Mouse (Mus musculus): ENCODE measurements around the gene Treml2.

DNA sequence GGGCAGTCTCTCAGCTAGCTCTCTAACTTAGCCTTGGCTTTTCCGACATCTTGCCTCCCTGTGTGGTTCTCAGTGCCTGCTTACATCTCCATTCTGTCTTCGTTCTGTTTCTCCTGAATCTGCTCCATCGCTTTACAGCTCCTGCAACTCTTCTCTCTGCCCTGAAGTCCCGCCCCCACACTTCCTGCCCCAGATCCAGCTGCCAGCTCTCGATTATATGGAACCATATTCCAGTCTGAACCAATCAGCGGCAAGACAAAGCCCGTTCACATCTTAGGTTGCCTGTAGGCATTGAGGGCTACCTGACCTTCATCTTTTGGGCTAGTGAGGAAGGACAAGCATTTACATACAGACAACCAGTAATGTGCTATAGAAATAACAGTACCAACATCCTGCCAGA, 48.7 kb upstream of the Treml2 start:
- TF ChIP-seq CTCF (IDR thresholded peaks at IDR 0.05; ENCODE audit: insufficient read depth, low read depth, low read length) (no peak), POLR2A (IDR thresholded peaks at IDR 0.05; ENCODE audit: insufficient read depth, low read depth, low read length) (no peak)
